Mouse (Mus musculus): ENCODE results near the gene Osbpl10.

DNA sequence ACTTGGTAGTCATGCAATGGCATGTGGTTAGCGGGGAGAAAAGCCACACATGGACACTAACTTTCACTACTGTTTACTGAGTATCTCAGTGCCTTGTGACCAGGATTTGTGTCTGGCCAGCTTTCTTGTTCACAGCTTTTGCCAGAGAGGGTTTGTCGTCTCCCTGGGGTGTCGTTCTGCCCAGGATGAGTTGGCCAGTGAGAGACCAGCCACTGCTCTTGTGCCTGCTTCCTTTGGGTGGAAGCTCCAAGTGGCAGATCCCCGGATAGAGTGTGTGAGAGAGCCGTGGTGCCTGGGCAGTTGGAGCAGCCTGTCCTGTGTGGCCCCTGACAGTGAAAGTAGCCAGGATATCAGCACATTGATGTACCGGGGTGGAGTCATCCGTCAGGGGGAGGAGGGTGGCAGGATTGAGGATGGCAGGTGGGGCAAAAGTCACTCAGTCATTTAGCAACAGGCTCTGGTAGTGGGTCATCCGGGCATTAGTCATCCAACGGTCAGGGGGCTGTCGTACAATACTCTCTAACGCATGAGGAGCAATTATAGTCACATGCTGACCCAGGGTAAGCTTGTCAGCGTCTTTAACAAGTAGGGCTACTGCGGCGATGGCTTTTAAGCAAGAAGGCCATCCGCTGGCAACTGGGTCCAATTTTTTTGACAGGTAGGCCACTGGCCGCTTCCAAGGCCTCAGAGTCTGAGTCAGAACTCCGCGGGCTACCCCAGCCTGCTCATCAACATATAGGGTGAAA is 170.8 kb downstream of the Osbpl10 start:
- TF ChIP-seq CTCF (IDR thresholded peaks at IDR 0.05; ENCODE audit: low read depth) (no peak), EP300 (optimal IDR thresholded peaks at IDR 0.05) (no peak)

Measured in stomach, postnatal 0 days (tissue).